Mouse (Mus musculus): ENCODE measurements around the gene Lcmt2. TPM values are rescaled to one million over a fixed set of nuclear protein-coding genes. Genes with fewer than 3 reads are reported as not detected.

Lcmt2 gene
- polyA plus RNA-seq, 1 experiment from 2014 or later = 20.1 TPM

DNA sequence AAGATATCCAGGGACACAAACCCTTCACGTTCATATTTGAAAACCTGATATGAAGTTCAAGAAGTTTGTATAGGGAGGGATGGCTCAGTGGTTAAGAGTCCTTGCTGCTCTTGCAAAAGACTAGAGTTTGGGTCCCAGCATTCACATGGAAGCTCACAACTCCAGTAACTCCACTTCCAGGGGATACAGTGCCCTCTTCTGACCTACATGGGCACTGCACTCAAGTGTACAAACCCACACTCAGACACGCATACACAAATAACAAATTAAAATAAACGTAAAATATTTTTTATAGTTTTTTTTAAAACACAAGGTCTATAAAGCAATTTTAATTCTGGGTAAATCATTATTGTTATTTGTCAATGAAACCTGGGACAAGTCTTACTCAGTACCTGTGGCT lies 51.9 kb downstream of the Lcmt2 start:
- Histone ChIP-seq H3K4me3 (ENCODE audit: low read depth, low read length) (no peak overlapping the region), H3K4me1 (ENCODE audit: control insufficient read depth, insufficient read depth, low read length) (no peaks in the 10 kb centered on the region), H3K9ac (replicated peaks; ENCODE audit: low read depth, low read length) (no peak overlapping the region), H3K9me3 (ENCODE audit: control insufficient read depth, low read depth, low read length) (no peaks in the 10 kb centered on the region), H3K4me2 (replicated peaks; ENCODE audit: low read depth, low read length) (no peak overlapping the region), H3K36me3 (ENCODE audit: control insufficient read depth, insufficient read depth, low read length) (no peaks in the 10 kb centered on the region), H3K27me3 (ENCODE audit: control insufficient read depth, insufficient read depth, low read length) (no peaks in the 10 kb centered on the region), H3K27ac (ENCODE audit: low read length) (no peak overlapping the region)
- no peak for ATAC-seq (ENCODE audit: insufficient number of reproducible peaks, insufficient read depth, low FRiP score, low read depth)
- 94% methylated on average over 3 of the region's 3 CpGs for WGBS

DNA sequence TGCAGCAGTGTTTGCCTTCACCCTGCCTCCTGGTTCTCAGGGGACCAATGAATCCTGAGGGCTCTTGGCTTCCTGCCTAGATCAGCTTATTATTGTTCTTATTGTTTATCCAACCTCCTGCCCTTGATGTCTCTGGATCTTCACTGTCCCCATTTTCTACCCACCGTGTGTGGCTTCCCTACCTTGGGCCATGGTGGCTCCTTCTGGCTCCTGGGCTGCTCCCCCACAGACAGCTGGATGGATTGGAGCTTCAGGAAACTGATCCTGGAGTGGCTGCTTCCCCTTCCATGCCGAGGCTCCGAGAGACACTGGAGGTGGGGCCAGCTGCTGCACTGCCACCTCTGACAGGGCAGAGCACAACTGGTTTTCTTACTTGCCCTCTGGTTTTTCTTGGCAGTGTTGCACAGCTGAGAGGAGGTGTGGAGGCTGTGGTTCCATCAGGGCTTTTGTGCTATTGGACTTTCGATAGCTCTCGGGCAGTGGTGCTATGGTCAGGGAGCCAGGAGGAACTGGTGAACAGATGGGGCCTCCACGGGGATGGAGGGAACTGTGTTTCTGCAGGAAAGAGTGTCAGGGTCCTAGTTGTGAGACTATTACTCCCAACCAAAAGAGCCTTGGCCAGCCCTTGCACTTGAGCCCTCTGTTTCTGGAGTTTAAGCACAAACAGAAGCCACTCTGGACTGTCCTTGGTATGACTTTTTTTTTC lies 54.8 kb downstream of the Lcmt2 start, which contains the start of gene Tgm5:
TSS of gene Tgm5 (minus strand) at position 362 of the 706 bp plus-strand sequence.
- Histone ChIP-seq H3K4me3 (ENCODE audit: low read depth, low read length) (no peak within 1 kb of the TSS), H3K4me2 (replicated peaks; ENCODE audit: low read depth, low read length) (no peak within 1 kb of the TSS), H3K27me3 (ENCODE audit: control insufficient read depth, insufficient read depth, low read length) (no peaks in the 10 kb centered on the region), H3K36me3 (ENCODE audit: control insufficient read depth, insufficient read depth, low read length) (no peaks in the 10 kb centered on the region), H3K4me1 (ENCODE audit: control insufficient read depth, insufficient read depth, low read length) (no peaks in the 10 kb centered on the region), H3K9me3 (ENCODE audit: control insufficient read depth, low read depth, low read length) (no peaks in the 10 kb centered on the region), H3K9ac (replicated peaks; ENCODE audit: low read depth, low read length) (no peak within 1 kb of the TSS), H3K27ac (ENCODE audit: low read length) (no peak within 1 kb of the TSS)
- 39% methylated on average over 6 of the region's 6 CpGs for WGBS
- no peak for ATAC-seq (ENCODE audit: insufficient number of reproducible peaks, insufficient read depth, low FRiP score, low read depth)

DNA sequence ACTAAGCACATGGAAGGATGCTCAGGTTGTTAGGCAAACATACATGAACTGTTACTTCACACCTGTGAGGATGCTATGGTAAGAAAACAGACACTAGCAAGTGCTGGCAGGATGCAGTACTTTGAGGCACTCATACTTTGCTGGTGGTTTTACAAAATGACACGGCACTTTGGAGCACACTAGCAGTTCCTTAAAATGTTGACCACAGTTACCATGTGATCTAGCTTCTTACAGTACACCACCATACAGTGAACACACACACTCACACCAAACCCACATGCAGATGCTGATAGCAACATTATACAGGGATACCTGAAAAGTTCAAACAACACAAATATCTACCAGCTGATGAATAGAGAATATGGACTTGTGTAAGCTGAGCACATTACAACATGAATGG lies 57.8 kb downstream of the Lcmt2 start:
- no peak overlapping the region for H3K4me2 ChIP-seq (replicated peaks; ENCODE audit: low read depth, low read length)
- no peak overlapping the region for H3K27ac ChIP-seq (ENCODE audit: low read length)
- no peaks in the 10 kb centered on the region for H3K27me3 ChIP-seq (ENCODE audit: control insufficient read depth, insufficient read depth, low read length)
- no peaks in the 10 kb centered on the region for H3K4me1 ChIP-seq (ENCODE audit: control insufficient read depth, insufficient read depth, low read length)
- WGBS = 74% methylated on average over 1 of the region's 1 CpGs
- H3K4me3 ChIP-seq (ENCODE audit: low read depth, low read length) = no peak overlapping the region
- no peaks in the 10 kb centered on the region for H3K9me3 ChIP-seq (ENCODE audit: control insufficient read depth, low read depth, low read length)
- no peak for ATAC-seq (ENCODE audit: insufficient number of reproducible peaks, insufficient read depth, low FRiP score, low read depth)
- no peak overlapping the region for H3K9ac ChIP-seq (replicated peaks; ENCODE audit: low read depth, low read length)
- H3K36me3 ChIP-seq (ENCODE audit: control insufficient read depth, insufficient read depth, low read length) = no peaks in the 10 kb centered on the region

Other genes with a start within 250 kb of the Lcmt2 start
- 30.7 and 32.6 TPM in 2 replicates for gene Ubr1, start 169.9 kb downstream of the Lcmt2 start, polyA plus RNA-seq (2014; fragmentation: Nextera tagmentation; extraction: Ambion mirVana)
- 4.2 and 5.6 TPM in 2 replicates for gene Tmem62, start 163.6 kb downstream of the Lcmt2 start, polyA plus RNA-seq (2014; fragmentation: Nextera tagmentation; extraction: Ambion mirVana)
- gene Ccndbp1, start 132.2 kb downstream of the Lcmt2 start, polyA plus RNA-seq (2014; fragmentation: Nextera tagmentation; extraction: Ambion mirVana) = 37.2 and 41.8 TPM in 2 replicates
- gene Epb42, start 103.6 kb downstream of the Lcmt2 start, polyA plus RNA-seq (2014; fragmentation: Nextera tagmentation; extraction: Ambion mirVana) = 1.0 and 1.3 TPM in 2 replicates
- 0.09 and 0.13 TPM in 2 replicates for gene Tgm5, start 54.8 kb downstream of the Lcmt2 start, polyA plus RNA-seq (2014; fragmentation: Nextera tagmentation; extraction: Ambion mirVana)
- gene Tgm7, start 30.9 kb downstream of the Lcmt2 start, polyA plus RNA-seq (2014; fragmentation: Nextera tagmentation; extraction: Ambion mirVana) = 0.20 TPM in 1 of 2 replicates, not detected in the other
- 21.8 and 22.7 TPM in 2 replicates for gene Adal, start 225 bp downstream of the Lcmt2 start, polyA plus RNA-seq (2014; fragmentation: Nextera tagmentation; extraction: Ambion mirVana)
- gene Tubgcp4, start 30.0 kb upstream of the Lcmt2 start, polyA plus RNA-seq (2014; fragmentation: Nextera tagmentation; extraction: Ambion mirVana) = 53.5 and 58.6 TPM in 2 replicates
- 12.2 and 12.9 TPM in 2 replicates for gene Zscan29, start 30.5 kb upstream of the Lcmt2 start, polyA plus RNA-seq (2014; fragmentation: Nextera tagmentation; extraction: Ambion mirVana)
- gene Trp53bp1, start 130.8 kb upstream of the Lcmt2 start, polyA plus RNA-seq (2014; fragmentation: Nextera tagmentation; extraction: Ambion mirVana) = 71.2 and 86.0 TPM in 2 replicates
- 10.4 and 16.1 TPM in 2 replicates for gene Map1a, start 148.9 kb upstream of the Lcmt2 start, polyA plus RNA-seq (2014; fragmentation: Nextera tagmentation; extraction: Ambion mirVana)
- 15.4 and 18.0 TPM in 2 replicates for gene Ppip5k1, start 214.7 kb upstream of the Lcmt2 start, polyA plus RNA-seq (2014; fragmentation: Nextera tagmentation; extraction: Ambion mirVana)
- gene Ckmt1, start 217.1 kb upstream of the Lcmt2 start, polyA plus RNA-seq (2014; fragmentation: Nextera tagmentation; extraction: Ambion mirVana) = 43.6 and 53.7 TPM in 2 replicates
- not detected in 2 replicates for gene Strc, start 246.5 kb upstream of the Lcmt2 start, polyA plus RNA-seq (2014; fragmentation: Nextera tagmentation; extraction: Ambion mirVana)